Mouse (Mus musculus) kidney, adult 8-10 months (tissue): ENCODE data around the gene Atp6v1c2.

Source experiments
- DNase-seq, 2 experiments: peaks; one replicate each; pipeline ENCODE4 v3.0.0; 2022

The Atp6v1c2 gene

DNA sequence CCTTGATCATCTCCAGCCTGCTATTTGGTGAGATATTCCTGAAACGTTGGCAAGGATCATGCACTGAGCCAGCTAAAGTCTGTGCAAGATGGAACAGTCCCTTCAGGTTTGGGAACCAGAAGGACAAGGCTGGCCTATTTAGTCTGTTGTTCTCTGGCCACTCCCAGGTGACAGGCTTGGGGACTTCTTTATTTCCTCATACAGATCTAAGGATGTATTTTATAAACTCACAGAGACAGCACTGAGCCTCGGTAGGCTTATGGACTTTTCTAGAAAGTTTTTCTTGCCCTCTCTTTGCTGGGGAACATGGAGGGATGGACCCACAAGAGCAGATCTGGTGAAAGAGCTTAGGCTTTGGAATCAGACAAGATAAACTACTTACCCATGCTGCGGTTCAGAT, at the start of gene Atp6v1c2:
Atp6v1c2 (minus strand) TSS at position 101 of the 400 bp plus-strand sequence.
- DNase-seq, result no peak

DNA sequence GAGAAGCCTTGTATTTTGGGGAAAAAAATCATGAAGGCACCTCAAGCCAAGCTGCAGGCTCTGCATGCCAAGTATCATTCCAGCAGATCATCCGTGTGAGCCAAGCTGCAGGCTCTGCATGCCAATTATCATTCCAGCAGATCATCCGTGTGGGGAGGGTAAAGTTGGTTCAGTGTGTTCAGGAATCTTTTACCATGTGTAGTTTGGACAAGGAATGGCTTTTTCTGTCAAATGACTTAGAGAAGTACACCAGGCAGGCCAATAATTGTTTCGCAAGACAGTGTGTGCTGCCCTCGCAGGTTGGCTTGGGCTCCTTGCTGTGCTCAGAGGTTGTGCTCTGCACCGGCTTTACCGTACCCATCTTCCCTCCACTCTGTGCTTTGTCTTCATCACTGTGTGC, 47.4 kb upstream of the Atp6v1c2 start:
- DNase-seq, result peak; percentile 62 to 71

DNA sequence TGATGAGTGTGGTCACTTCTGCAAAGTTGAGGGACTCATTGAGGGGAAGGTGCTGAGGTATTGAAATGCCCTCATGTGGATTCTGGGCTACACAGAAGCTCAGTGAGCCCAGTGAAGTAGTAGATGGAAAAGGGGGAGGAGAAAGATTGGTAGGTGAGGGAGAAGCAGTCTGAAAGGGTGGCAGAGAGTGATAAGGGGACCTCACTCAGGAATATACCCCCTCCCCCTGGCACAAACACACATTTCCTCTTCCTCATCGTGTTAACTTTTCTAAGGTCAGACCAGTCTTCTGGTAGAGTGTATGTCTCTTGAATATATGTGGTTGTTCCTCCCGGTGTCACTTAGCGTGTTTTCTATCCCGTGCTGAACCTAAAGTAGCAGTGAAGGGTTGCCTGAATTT, 46.1 kb upstream of the Atp6v1c2 start:
- DNase-seq, result no peak

DNA sequence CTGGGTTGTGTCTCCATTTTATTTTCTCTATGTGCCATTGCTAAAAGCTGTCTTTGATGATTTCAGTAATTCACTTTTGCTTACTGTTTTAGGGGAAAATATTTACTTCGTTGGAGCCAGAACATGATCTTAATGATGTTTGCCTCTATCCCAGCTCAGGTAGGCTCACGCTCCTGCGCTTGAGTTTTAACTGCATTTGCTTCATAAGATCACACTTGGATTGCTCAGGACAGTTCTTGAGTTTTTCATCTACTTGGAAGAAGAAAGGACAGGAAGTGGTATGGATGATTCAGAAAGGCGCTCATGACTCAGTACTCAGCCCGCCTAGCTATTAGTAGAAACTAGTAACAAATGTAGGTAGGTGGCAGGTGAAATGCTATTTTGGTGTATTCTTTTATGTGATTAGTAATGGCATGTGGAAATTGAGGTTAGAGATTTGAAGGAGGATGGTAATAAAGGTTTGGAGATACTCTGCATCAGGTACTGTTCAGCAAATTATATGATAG, 44.4 kb upstream of the Atp6v1c2 start:
- DNase-seq, result no peak

DNA sequence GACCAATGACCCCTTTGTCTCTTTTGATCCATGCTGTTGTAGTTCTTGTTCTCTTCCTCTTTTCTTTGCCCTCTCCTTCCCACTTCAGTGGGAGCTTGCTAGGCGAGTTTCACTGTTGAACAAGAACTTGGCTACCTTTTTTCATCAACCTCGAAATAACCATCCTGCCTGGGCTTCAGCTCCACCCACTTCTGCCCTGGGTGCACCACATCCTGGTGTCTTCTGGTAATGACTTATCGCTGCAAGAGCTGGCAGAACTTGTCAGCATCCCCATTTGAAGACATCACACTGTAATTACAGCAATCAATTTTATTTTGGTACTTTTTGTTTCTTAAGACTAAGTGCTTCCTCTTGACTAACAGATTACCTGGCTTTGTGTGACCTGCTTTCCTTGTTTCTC, 43.5 kb upstream of the Atp6v1c2 start:
- no peak for DNase-seq

DNA sequence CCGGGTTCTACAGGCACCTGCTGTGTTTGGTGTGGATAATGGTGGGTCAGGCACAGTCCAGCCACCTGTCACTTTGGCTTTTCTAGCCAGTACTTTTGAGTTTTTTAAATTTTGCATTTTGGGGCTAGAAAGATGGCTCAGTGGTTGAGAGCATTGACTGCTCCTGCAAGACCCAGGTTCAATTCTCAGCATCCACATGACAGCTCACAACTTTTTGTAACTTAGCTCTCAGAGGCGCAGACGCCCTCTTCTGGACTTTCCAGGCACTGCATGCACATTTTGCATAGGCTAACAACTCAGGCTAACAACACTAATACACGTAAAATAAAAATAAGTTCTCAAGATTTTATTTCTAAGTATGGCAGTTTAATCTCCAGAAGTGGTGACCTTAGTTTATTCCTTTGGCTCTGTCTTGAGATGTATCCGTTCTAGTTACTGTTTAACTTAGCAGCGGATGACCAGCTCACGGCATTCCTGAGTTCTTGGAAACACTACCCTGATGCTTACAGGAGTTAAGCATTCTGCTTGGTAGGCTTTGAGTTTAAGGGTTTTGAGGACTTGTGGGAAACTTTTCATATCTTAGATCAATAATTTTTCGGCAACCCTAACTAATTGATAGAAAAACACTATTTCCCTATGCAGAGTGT, 42.6 kb upstream of the Atp6v1c2 start:
- DNase-seq, result peak in 1 of 2 experiments; percentile 53

DNA sequence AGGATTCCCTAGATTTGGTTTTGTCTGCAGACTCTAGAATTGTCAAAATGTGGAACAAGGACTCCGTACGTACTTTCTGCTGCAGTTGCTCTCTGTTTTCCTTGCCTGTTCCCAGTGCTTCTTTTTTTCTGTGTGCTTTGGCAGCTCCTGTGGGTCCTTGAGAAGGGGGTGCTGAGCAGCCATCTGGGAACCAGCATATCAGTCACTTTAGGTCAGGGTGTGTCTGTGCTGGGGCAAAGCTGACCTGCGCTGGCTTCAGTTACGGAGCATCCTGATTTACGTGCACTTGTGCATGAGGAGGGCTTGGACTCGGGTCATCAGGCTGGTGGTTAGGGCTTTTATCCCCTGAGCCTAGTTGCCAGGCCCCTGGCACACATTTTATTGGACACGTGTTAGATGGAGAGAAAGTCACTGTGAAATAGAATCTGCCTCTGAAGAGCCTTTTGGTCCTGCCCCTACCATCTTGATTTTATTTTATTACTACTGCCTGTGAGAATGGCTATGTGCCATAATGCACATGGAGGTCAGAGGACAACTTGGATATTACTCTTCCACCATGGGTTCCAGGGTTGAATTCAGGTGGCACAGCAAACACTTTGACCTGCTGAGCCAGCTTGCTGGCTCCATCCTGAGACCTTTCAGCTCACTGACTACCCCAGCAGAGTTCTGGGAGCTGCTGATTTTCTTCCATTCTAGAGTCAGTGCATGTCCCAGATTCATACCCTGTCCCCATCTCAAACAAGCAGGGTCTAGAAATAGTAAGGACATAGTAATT, 40.6 kb upstream of the Atp6v1c2 start:
- DNase-seq, result peak; percentile 49 to 61

DNA sequence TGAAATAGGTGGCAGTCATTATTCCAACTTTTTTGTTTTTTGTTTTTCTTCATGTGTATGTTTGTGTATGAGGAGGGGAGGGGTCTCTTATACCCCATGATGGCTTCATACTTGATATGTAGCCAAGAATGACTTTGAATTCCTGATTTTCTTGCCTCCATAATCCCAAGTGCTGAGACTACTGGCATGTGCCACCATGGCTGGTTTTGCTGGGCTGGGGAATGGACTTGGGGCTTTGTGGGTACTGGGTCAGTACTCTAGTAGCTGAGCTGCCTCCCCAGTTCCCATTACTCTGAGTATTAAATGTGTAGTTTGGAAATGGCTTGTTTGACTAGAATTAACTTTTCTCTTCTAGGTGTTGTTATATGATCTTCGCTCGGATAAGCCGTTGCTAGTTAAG, 40.0 kb upstream of the Atp6v1c2 start:
- no peak for DNase-seq

DNA sequence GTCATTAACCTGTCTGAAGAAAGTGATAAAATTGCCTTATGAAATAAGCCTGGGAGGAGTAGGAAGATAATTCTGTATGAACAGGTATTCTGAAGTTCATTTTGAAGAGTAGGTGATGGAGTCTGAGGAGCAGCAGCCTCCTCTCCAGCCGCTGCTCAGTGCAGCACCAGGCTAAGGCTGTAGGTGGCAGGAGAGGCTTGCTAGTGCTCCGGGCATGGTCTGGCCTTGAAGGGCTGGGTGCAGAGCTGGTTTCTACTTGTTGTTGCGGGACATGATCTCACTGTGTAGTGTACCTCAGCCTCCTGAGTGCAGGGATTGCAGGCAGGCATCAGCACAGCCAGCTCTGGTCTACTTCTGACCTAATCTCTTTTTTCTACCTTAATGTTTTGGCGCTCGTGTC, 37.8 kb upstream of the Atp6v1c2 start:
- DNase-seq, result peak; percentile 65 to 81

DNA sequence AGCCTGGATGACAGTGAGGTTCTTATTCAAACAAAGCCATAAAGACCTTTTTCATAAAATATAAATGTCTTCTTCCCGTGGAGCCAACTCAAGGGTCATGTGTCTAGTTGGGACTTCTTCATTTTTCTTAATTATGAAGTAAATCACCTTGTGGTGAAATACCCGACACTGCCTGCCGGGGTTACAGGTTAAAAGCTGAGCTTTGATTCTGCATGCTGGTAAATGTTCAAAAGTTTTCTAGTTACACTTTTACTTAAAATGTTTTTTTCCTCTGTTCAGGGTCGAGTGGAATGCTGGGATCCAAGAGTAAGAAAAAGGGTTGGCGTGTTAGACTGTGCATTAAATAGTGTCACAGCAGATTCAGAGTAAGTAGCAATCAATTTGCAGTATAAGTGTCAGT, 33.2 kb upstream of the Atp6v1c2 start:
- peak; percentile 69 to 74 for DNase-seq

DNA sequence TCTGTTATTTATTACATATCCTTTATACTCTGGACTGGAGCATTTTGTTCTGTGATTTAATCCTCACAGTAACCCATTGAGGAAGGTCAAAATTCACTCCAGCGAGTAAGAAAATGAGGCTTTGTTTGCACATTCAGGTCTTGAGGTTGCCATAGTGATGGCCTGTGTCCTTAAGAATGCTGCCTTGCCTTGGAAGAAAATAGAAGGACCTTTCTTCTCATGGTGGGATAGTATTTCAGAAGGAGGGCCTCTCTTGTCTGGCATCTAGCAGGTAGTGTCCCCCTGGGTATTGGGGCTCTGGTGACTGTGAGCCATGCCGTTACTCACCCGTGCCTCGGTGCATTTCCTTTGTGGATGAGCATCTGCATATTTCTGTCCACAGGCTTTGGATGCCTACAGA, 31.5 kb upstream of the Atp6v1c2 start:
- peak; percentile 22 to 48 for DNase-seq

DNA sequence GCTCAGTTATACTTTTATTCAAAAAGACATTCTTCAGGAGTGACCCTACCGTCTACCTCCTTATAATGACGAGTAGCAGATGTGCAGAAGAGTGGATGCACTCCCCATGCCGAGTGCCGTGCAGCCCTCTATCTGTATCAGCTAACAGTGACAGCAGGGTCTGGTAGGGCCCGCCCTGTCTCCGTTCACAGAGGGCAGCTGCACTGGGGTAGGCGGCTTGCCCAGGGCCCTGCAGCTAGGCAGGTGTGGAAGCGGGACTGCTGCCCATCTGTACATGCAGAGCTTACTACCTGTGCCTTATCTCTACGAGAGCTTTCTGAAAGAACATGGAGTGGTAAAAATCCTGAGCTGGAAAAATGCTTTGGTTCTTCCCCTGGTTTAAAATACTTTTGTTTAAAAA, 30.9 kb upstream of the Atp6v1c2 start:
- DNase-seq, result peak in 1 of 2 experiments; percentile 12

DNA sequence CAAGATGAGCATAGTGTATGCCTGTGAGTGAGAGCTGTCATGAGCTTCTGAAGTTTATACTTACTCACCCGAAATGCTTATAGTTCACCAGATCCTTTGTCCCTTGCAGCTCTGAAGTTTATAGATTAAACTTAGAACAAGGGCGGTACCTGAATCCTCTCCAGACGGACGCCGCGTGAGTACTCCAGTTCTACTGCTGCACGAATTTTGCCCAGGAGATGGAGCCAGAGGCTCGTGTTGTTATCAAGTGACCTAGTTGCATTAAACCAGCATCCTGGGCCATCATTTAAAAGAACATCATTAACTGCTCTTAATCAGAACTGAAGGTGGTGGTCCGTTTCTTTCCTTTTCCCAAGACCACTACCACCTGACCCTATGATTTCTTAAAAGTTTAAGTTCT, 29.8 kb upstream of the Atp6v1c2 start:
- peak; percentile 62 to 88 for DNase-seq

DNA sequence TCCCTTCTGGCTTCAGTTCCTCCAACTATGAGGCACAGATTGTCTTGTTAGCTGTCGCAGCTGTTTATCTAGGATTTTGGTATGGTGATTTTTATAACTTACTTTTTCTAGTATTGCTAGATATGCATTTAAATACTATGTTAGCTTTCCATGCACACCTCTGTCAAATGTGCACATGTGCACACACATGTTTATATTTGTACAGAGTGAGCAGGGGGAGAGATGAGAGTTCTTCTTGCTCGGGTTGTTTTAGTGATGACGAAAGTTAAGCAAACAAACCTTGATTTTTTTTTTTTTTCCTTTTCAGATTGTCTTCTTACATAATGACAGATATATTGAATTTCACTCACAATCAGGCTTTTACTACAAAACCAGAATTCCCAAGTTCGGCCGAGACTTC, 28.6 kb upstream of the Atp6v1c2 start:
- DNase-seq, result no peak

DNA sequence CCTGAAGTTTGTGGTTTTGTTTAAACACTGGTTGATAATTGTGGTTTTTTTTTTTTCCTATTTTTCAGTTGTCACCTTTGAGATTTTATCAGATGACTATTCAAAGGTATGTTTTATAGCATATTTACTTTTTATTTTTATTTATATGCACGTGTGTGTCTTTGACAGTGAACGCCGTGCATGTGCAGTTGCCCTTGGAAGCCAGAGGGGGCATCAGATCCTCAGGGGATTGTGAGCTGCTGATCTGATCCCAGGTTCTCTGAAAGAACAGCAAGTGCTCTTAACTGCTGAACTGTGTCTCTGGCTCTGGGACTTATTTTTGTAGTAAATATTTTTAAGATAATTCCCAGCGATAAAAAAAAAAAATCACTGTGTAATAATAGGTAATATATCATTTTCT, 27.7 kb upstream of the Atp6v1c2 start:
- DNase-seq, result no peak

DNA sequence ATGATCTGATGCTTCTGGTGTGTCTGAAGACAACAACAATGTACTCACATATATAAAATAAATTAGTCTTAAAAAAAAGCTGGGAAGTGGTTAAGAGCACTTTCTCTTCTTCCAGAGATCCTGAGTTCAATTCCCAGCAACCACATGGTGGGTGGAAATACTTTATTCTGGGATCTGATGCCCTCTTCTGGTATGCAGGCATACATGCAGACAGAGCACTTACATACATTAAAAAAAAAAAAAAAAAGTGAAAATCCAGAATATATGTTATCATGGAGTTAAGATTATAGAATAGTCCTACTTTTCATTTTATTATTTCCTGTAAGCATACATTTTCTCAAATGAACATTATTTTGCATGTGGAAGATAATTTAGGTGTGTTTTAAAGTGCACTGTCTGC, 20.9 kb upstream of the Atp6v1c2 start:
- no peak for DNase-seq

DNA sequence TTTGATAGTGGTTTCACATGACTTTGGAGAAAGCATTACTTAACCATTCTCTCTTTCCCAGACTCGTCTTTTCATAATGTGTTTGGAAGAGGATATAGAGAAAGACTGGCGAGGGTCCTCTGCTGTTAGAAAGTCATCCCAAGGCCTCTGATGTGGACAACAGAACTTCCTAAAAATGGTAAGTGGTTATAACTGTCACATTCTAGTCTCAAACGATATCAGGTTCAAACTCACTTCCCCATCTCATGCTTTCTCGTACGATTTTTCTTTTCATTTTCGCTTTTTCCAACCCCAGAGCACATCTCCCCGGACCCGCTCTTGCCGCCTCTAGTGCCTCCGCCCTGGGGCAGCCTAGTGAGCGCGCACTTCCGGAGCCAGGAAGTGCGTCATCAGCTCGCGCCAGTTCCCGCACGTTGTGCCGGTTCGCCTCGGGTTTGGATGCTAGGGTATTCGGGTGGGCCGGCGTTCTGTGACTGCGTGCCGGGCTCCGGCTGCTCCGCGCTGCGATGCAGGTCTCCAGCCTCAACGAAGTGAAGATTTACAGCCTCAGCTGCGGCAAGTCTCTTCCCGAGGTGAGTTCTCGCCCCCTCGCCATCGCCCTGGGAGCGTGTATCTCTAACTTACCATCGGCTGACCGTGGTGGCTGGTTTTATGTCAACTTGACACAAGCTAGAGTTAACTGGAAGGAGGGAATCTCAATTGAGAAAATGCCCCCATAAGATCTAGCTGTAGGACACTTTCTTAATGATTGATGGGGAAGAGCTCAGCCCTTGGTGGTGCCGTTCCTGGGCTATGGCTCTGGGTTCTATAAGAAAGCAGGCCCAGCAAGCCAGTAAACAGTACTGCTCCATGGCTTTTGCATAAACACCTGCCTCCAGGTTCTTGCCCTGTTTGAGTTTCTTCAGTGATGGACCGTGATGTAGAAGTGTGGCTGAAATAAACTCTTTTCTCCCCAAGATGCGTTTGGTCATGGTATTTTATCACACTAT, 19.2 kb upstream of the Atp6v1c2 start, which contains the start of gene Nol10:
Nol10 (plus strand) TSS at position 411 of the 989 bp plus-strand sequence.
- DNase-seq, result peak; percentile 82 to 86

DNA sequence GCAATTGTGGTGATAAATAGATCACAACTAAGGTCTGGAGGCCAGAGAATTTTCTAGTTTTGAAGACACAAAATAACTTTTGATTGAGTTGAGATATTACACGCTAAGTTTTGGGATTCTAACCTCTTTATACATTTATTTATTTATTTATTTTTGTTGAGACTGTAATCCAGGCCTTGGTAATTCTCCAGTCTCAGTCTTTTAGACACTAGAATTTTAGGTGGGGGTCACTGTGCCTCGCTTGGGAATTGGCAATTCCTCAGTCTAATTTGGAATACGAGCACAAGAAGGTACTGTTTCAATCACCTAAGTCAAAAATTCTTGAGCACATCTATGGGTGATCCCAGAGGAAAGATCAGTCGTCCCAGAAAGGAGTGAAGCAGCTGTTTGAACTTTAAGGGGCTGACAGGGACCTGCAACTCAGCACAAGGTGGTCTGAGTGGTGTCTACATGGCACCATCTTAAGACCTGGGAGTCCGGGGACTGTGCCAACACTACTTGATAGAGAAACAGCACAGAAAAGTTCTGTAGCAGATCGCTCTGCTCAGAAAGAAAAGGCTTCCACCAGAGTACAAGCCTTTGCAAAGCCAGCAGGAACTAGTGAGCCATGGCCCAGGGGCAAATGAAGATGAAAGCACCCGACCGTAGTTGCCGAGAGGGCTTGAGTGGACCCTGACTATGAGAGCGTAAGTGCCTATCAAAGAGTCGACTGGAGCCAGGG, 18.3 kb upstream of the Atp6v1c2 start:
- DNase-seq, result no peak

DNA sequence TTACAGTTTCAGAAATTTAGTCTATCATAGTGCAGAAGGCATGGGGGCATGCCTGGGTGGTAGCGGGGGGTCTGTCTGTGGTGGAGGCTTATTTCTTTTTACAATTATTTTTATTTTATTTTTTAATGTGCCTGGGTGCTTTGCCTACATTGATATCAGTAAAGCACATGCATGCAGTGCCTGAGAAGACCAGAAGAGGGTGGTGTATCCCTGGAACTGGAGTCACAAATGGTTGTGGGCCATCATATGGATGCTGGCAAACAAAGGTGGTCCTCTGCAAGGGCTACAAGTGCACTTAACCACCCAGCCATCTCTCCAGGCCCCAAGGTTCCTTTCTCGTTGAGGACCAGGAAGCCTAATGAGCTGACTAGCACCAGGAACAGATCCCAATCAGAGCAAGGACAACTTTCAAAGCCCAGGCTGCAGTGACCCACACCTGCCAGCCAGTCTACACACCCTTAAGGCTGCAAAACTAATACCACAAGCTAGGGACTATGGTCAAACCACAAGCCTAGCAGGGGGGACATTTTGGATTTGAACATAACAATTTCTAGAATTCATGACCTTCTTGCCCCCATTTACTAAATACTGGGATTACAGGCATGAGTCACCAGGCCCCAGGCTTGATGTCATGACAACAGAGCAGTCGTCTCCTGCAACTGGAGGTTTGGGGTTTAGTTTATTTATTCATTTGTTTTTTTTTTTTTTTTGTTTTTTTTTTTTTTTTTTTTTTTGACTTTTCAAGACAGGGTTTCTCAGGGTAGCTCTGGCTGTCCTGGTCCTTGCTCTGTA, 10.2 kb upstream of the Atp6v1c2 start:
- DNase-seq, result no peak

DNA sequence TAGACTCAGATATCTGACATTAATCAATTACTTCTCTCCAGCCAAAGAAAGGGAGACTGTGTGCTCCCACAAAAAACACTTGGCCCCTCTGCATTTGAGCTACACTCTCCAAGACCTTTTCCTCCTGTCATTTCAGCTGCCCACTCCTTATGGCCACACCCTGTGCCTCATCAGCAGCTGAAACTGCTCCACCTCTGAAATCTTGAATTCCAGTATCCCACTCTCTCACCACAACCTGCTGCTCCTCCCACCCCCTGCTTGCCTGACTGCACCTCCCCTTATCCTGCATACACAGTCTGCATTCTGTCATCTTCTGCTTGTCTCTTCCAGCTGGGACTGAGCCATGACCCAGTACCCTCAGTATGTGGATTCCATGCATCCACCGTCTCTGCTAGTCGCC, 9.2 kb upstream of the Atp6v1c2 start:
- DNase-seq, result no peak

DNA sequence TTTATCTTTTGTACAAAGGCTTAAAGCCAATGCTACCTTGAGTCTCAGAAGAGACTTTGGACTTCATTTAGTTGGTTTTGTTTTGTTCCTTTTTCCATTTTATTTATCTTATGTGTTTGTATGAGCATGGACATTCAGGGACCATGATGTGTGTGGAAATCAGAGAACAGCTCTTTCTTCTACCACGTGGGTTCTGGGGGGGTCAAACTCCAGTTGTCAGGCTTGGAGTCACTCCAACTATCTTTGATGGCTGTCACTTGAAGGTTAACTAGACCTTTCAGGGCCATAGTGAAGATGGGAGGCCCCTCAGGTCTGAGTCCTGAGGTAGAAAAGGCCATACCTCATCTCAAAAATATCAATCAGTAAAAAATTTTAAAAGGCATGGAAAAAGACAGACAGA, 4.3 kb upstream of the Atp6v1c2 start:
- DNase-seq, result peak in 1 of 2 experiments; percentile 43
